Mouse (Mus musculus) liver, embryonic 14.5 days (tissue): Measurements from ENCODE around the gene B4galt2. TPM values are rescaled to one million over a fixed set of nuclear protein-coding genes. Genes with fewer than 3 reads are reported as not detected.
A peak's percentile ranks its signal among the peaks of the same experiment; 100 is the strongest.

ENCODE experiments used
- ATAC-seq: fragments of 200-750 bp; cut with Nextera tagmentation; 2 replicates; pipeline ENCODE4 v1.8.0; 2017; ENCODE audit warnings: moderate number of reproducible peaks, mild to moderate bottlenecking, moderate library complexity; ENCODE audit not compliant: insufficient read depth
- DNase-seq, 3 experiments: peaks; one replicate each; pipeline ENCODE4 v3.0.0-alpha.2; 2012 to 2013; ENCODE audit warnings: low read depth in 3 of 3, low spot score in 3 of 3
- H3K27ac ChIP-seq: fragments of 300-500 bp; sonication (generic); 2 replicates; pipeline ENCODE4 v1.5.1; 2014; ENCODE audit warnings: moderate library complexity, mild to moderate bottlenecking, control low read depth, inconsistent platforms
- H3K27me3 ChIP-seq: fragments of 300-500 bp; sonication (generic); 2 replicates; pipeline ENCODE4 v1.6.1; 2014; ENCODE audit warnings: mild to moderate bottlenecking, low read length, moderate library complexity; ENCODE audit not compliant: control insufficient read depth, insufficient read depth
- H3K36me3 ChIP-seq: fragments of 300-500 bp; sonication (generic); replicated peaks from 2 replicates; pipeline ENCODE4 v1.6.1; 2014; ENCODE audit warnings: low read depth; ENCODE audit not compliant: control insufficient read depth, insufficient read depth
- H3K4me1 ChIP-seq, 2 experiments: fragments of 200-500 bp in 1 of 2; fragments of 300-500 bp in 1 of 2; sonication (generic) in 1 of 2; replicated peaks; 2 replicates each; pipeline ENCODE4 v1.6.1; 2012 to 2014; ENCODE audit warnings: antibody characterized with exemption in 1 of 2, inconsistent platforms in 1 of 2, low read length in 1 of 2; ENCODE audit not compliant: control insufficient read depth in 2 of 2, insufficient read depth in 2 of 2
- H3K4me2 ChIP-seq: fragments of 300-500 bp; sonication (generic); 2 replicates; pipeline ENCODE4 v1.6.1; 2014; ENCODE audit warnings: low read depth, mild to moderate bottlenecking, control low read depth, moderate library complexity
- H3K4me3 ChIP-seq, 2 experiments: fragments of 200-500 bp in 1 of 2; fragments of 300-500 bp in 1 of 2; sonication (generic) in 1 of 2; 2 replicates each; pipeline ENCODE4 v1.5.1; 2012 to 2014; ENCODE audit warnings: low read depth in 2 of 2, low read length in 2 of 2, mild to moderate bottlenecking in 2 of 2, control low read depth in 1 of 2, inconsistent platforms in 1 of 2, moderate library complexity in 1 of 2; ENCODE audit not compliant: insufficient read depth in 1 of 2
- H3K9ac ChIP-seq: fragments of 300-500 bp; sonication (generic); replicated peaks from 2 replicates; pipeline ENCODE4 v1.6.1; 2014; ENCODE audit warnings: mild to moderate bottlenecking, control low read depth, moderate library complexity
- H3K9me3 ChIP-seq: fragments of 300-500 bp; sonication (generic); 2 replicates; pipeline ENCODE4 v1.6.1; 2016; ENCODE audit warnings: low read length, mixed read lengths; ENCODE audit not compliant: control insufficient read depth
- CTCF ChIP-seq: IDR thresholded peaks from 2 replicates; pipeline ENCODE4 v1.5.1; 2016; ENCODE audit warnings: antibody characterized with exemption, low read depth, control low read depth
- EP300 ChIP-seq: IDR thresholded peaks from 2 replicates; pipeline ENCODE4 v1.6.1; 2016; ENCODE audit warnings: antibody characterized with exemption, low read depth
- WGBS: fragments of 180-500 bp; shearing (Covaris S2); extraction: QIAGEN DNeasy Blood & Tissue Kit; methylation state at CpG from one replicate; pipeline ENCODE4 v1.1.7; 2014; ENCODE audit not compliant: insufficient replicate concordance; 5-methylcytosine and 5-hydroxymethylcytosine counted together
- polyA plus RNA-seq, 2 experiments: library from polyadenylated mRNA; depleted of rRNA in 1 of 2; stranded (reverse) in 1 of 2; unstranded in 1 of 2; fragments of >200 nt; fragmentation: Nextera tagmentation in 1 of 2; extraction: Ambion mirVana in 1 of 2; gene quantifications; 2 replicates each; pipeline versions ENCODE4 v1.2.1 to v1.2.3; 2012 to 2014

B4galt2 gene
- polyA plus RNA-seq, 2 experiments: 1.7 to 2.4 TPM

GRCm38 (mm10) chr4:117878301-117878700 lies 5.0 kb downstream of the B4galt2 start:
- H3K9me3 ChIP-seq: no peaks in the 10 kb centered on the region
- H3K4me3 ChIP-seq: no peak overlapping the region
- ATAC-seq (no peak), DNase-seq (no peak)
- H3K9ac ChIP-seq: no peak overlapping the region
- no peaks in the 10 kb centered on the region for H3K4me1 ChIP-seq
- no peak overlapping the region for H3K27ac ChIP-seq
- H3K4me2 ChIP-seq: no peak overlapping the region
- 67% methylated on average over 10 of the region's 10 CpGs for WGBS
- H3K27me3 ChIP-seq: peaks cover 17% of the 10 kb centered on the region
- TF ChIP-seq EP300: no peak
- TF ChIP-seq CTCF: no peak
- no peaks in the 10 kb centered on the region for H3K36me3 ChIP-seq

GRCm38 (mm10) chr4:117873615-117874014 lies 9.7 kb downstream of the B4galt2 start:
- no peak for TF ChIP-seq CTCF
- no peak for TF ChIP-seq EP300
- Histone ChIP-seq H3K9me3 (no peaks in the 10 kb centered on the region), H3K27me3 (no peaks in the 10 kb centered on the region), H3K4me2 (no peak overlapping the region), H3K4me1 (peaks cover 11 to 24% of the 10 kb centered on the region in 2 experiments), H3K36me3 (peaks cover 8% of the 10 kb centered on the region), H3K9ac (no peak overlapping the region), H3K27ac (no peak overlapping the region), H3K4me3 (no peak overlapping the region)
- WGBS: 88% methylated on average over 9 of the region's 9 CpGs
- ATAC-seq (no peak), DNase-seq (no peak)

- TF ChIP-seq CTCF: no peak
- TF ChIP-seq EP300: no peak
- Histone ChIP-seq H3K9me3 (no peaks in the 10 kb centered on the region), H3K4me2 (peak within 1 kb of the TSS; percentile 56), H3K27ac (peak within 1 kb of the TSS; percentile 35), H3K4me3 (peak within 1 kb of the TSS; percentile 16 to 23; a peak in 3 of 4 replicates), H3K27me3 (no peaks in the 10 kb centered on the region), H3K4me1 (peaks cover 11 to 26% of the 10 kb centered on the region in 2 experiments), H3K9ac (peak within 1 kb of the TSS; percentile 23; the same call in 1 of the 2 replicates), H3K36me3 (peaks cover 20% of the 10 kb centered on the region)
- WGBS: 16% methylated on average over 14 of the region's 14 CpGs
- ATAC-seq (peak; percentile 37), DNase-seq (no peak)
Measured at GRCm38 (mm10) chr4:117872471-117872886, 10.8 kb downstream of the B4galt2 start, which contains the start of gene Ccdc24. TSS of gene Ccdc24 (minus strand) at chr4:117872557.

DNA sequence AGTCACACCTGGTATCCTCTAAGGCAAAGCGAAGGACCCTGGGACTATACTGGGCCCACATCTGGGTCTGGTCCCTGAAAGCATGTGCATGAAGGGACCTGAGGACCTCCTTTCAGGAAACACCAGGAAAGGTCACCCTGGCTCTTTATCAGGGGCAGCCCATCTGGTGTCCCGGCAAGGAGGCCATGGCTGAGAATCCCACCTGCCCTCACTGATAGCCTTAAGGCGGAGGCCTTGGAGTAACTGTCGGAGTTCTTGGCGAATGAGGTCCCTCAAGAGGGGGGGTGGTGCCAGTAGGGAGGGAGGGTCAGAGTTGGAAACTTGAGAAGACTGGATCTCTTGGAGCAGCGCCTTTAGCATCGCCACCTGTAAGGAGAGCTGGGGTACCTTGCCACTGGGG lies 11.5 kb downstream of the B4galt2 start:
- TF ChIP-seq CTCF (no peak), EP300 (peak; percentile 54)
- no peak overlapping the region; the same call in 1 of the 2 replicates for H3K9ac ChIP-seq
- H3K9me3 ChIP-seq: no peaks in the 10 kb centered on the region
- H3K27me3 ChIP-seq: no peaks in the 10 kb centered on the region
- 45% methylated on average over 7 of the region's 7 CpGs for WGBS
- DNase-seq: peak; percentile 47 to 50 (median 48)
- H3K27ac ChIP-seq: peak overlapping the region; percentile 35
- H3K4me1 ChIP-seq: peaks cover 11 to 27% of the 10 kb centered on the region in 2 experiments
- peak overlapping the region; percentile 56 for H3K4me2 ChIP-seq
- peaks cover 26% of the 10 kb centered on the region for H3K36me3 ChIP-seq
- ATAC-seq: peak; percentile 26; the same call in 1 of the 2 replicates
- H3K4me3 ChIP-seq: no peak overlapping the region

DNA sequence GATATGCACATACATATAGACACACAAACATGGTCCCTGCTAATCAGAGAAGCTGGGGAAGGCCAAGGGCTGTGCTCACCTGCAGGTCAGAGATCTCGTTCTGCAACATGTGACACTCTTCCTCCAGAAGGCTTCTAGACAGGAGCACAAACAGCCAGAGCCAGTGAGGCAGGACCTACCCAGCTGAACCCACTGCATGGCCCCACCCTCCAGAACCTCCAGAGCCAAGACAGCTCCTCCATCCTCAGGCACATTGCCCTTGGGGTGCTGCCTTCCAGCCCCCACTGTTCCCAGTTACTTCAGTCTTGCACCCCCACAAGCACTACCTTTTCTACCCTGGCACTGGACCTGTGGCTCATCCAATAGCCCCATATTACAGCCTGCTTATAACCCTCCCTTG lies 12.8 kb downstream of the B4galt2 start:
- WGBS: 29% methylated on average over 1 of the region's 1 CpGs
- peaks cover 40% of the 10 kb centered on the region for H3K36me3 ChIP-seq
- DNase-seq (no peak), ATAC-seq (peak; percentile 40; the same call in 1 of the 2 replicates)
- no peaks in the 10 kb centered on the region for H3K27me3 ChIP-seq
- H3K4me3 ChIP-seq: no peak overlapping the region
- peak overlapping the region; percentile 35 for H3K27ac ChIP-seq
- H3K9ac ChIP-seq: no peak overlapping the region
- no peak overlapping the region for H3K4me2 ChIP-seq
- no peaks in the 10 kb centered on the region for H3K9me3 ChIP-seq
- TF ChIP-seq CTCF (no peak), EP300 (no peak)
- peaks cover 11 to 27% of the 10 kb centered on the region in 2 experiments for H3K4me1 ChIP-seq
